7 mouse cellular contexts compared by ENCODE assay signal in genomic region chr10:121739548-121740505, GRCm38 (mm10). TPM values are rescaled to one million over a fixed set of nuclear protein-coding genes. Genes with fewer than 3 reads are reported as not detected.
A peak's percentile ranks its signal among the peaks of the same experiment; 100 is the strongest.
DNase-seq lines count a peak whose midpoint lies in the region; ATAC-seq and TF ChIP-seq lines count a peak whose summit lies in the region.

BC048403 (plus strand) TSS chr10:121739937.

- H3K4me2 ChIP-seq in embryonic facial prominence, embryonic 11.5 days (ENCODE audit: low read depth, low read length), result peak within 1 kb of the TSS; percentile 87
- peak within 1 kb of the TSS; percentile 96 for H3K4me2 ChIP-seq in limb, embryonic 12.5 days
- H3K4me2 ChIP-seq in midbrain, embryonic 15.5 days, result peak within 1 kb of the TSS; percentile 96

- no peak for TF ChIP-seq POLR2A in kidney, adult 2 months (IDR thresholded peaks at IDR 0.05; ENCODE audit: low read depth, low read length)
- peak; percentile 62 for TF ChIP-seq POLR2A in spleen, adult 2 months (IDR thresholded peaks at IDR 0.05; ENCODE audit: low read depth, low read length)

- H3K36me3 ChIP-seq in embryonic facial prominence, embryonic 11.5 days (replicated peaks; ENCODE audit: control insufficient read depth, insufficient read depth, low read depth, low read length), result no peaks in the 10 kb centered on the region
- no peaks in the 10 kb centered on the region for H3K36me3 ChIP-seq in kidney, adult 2 months (ENCODE audit: control insufficient read depth, insufficient read depth, low read length)
- no peaks in the 10 kb centered on the region for H3K36me3 ChIP-seq in limb, embryonic 12.5 days
- no peaks in the 10 kb centered on the region for H3K36me3 ChIP-seq in midbrain, embryonic 15.5 days (replicated peaks)
- H3K36me3 ChIP-seq in spleen, adult 2 months (ENCODE audit: control insufficient read depth, insufficient read depth, low read length), result no peaks in the 10 kb centered on the region

- H3K4me1 ChIP-seq in embryonic facial prominence, embryonic 11.5 days (ENCODE audit: control insufficient read depth, insufficient read depth, low read length), result no peaks in the 10 kb centered on the region
- H3K4me1 ChIP-seq in kidney, adult 2 months (ENCODE audit: control insufficient read depth, insufficient read depth, low read length), result no peaks in the 10 kb centered on the region
- peaks cover 13% of the 10 kb centered on the region for H3K4me1 ChIP-seq in limb, embryonic 12.5 days (replicated peaks)
- H3K4me1 ChIP-seq in midbrain, embryonic 15.5 days, result peaks cover 9% of the 10 kb centered on the region
- peaks cover 4% of the 10 kb centered on the region; the same call in 1 of the 2 replicates for H3K4me1 ChIP-seq in spleen, adult 2 months (ENCODE audit: control insufficient read depth, insufficient read depth, insufficient read length)

- no peak for TF ChIP-seq CTCF in kidney, adult 2 months (conservative IDR thresholded peaks at IDR 0.05; ENCODE audit: insufficient read depth, insufficient read length, low read depth, low read length)
- TF ChIP-seq CTCF in spleen, adult 2 months (IDR thresholded peaks at IDR 0.05; ENCODE audit: extremely low read depth, insufficient read depth, insufficient read length, insufficient replicate concordance), result no peak

- DNase-seq in adrenal gland, postnatal 14 days, result peak; percentile 94
- DNase-seq in embryonic facial prominence, embryonic 11.5 days (ENCODE audit: low spot score), result peak; percentile 88
- DNase-seq in heart, adult 18-20 months, result peak; percentile 89
- DNase-seq in kidney, adult 2 months, result peak; percentile 89
- DNase-seq in spleen, adult 2 months (ENCODE audit: low read depth in 1 of 2, low spot score in 2 of 2), result peak; percentile 76 to 82

- peak within 1 kb of the TSS; percentile 78 for H3K9ac ChIP-seq in embryonic facial prominence, embryonic 11.5 days (replicated peaks; ENCODE audit: low read length)
- peak within 1 kb of the TSS; percentile 63 for H3K9ac ChIP-seq in limb, embryonic 12.5 days (replicated peaks)
- peak within 1 kb of the TSS; percentile 58 for H3K9ac ChIP-seq in midbrain, embryonic 15.5 days

- no peak within 1 kb of the TSS for H3K27ac ChIP-seq in embryonic facial prominence, embryonic 11.5 days (replicated peaks; ENCODE audit: low read depth, low read length)
- no peak within 1 kb of the TSS for H3K27ac ChIP-seq in kidney, adult 2 months (ENCODE audit: insufficient read depth, low read depth, low read length)
- 0 out of 2 replicates have a peak within 1 kb of the TSS, but pooled peaks have one; percentile 62 for H3K27ac ChIP-seq in limb, embryonic 12.5 days
- peak within 1 kb of the TSS; percentile 79 for H3K27ac ChIP-seq in midbrain, embryonic 15.5 days
- H3K27ac ChIP-seq in spleen, adult 2 months (ENCODE audit: insufficient read depth, low read length), result peak within 1 kb of the TSS; percentile 79

- no peaks in the 10 kb centered on the region for H3K27me3 ChIP-seq in embryonic facial prominence, embryonic 11.5 days (ENCODE audit: control insufficient read depth, insufficient read depth, low read length)
- H3K27me3 ChIP-seq in kidney, adult 2 months (replicated peaks; ENCODE audit: control insufficient read depth, insufficient read depth, low read length), result no peaks in the 10 kb centered on the region
- H3K27me3 ChIP-seq in limb, embryonic 12.5 days, result no peaks in the 10 kb centered on the region
- no peaks in the 10 kb centered on the region for H3K27me3 ChIP-seq in midbrain, embryonic 15.5 days (replicated peaks)
- H3K27me3 ChIP-seq in spleen, adult 2 months (ENCODE audit: control insufficient read depth, insufficient read depth, low read length), result no peaks in the 10 kb centered on the region

- WGBS in embryonic facial prominence, embryonic 11.5 days, result under 1% methylated on average over 68 of the region's 68 CpGs
- WGBS in kidney, adult 2 months, result under 1% methylated on average over 68 of the region's 68 CpGs
- WGBS in limb, embryonic 12.5 days, result under 1% methylated on average over 68 of the region's 68 CpGs
- under 1% methylated on average over 68 of the region's 68 CpGs for WGBS in midbrain, embryonic 15.5 days
- 1% methylated on average over 66 of the region's 68 CpGs for WGBS in spleen, adult 2 months

- no peaks in the 10 kb centered on the region for H3K9me3 ChIP-seq in embryonic facial prominence, embryonic 11.5 days (replicated peaks; ENCODE audit: control insufficient read depth, low read length)
- no peaks in the 10 kb centered on the region for H3K9me3 ChIP-seq in limb, embryonic 12.5 days
- H3K9me3 ChIP-seq in midbrain, embryonic 15.5 days, result no peaks in the 10 kb centered on the region

- H3K4me3 ChIP-seq in embryonic facial prominence, embryonic 11.5 days (ENCODE audit: low read depth, low read length), result peak within 1 kb of the TSS; percentile 86
- H3K4me3 ChIP-seq in kidney, adult 2 months (ENCODE audit: insufficient read depth, low read depth, low read length), result peak within 1 kb of the TSS; percentile 78
- H3K4me3 ChIP-seq in limb, embryonic 12.5 days (replicated peaks), result peak within 1 kb of the TSS; percentile 68
- H3K4me3 ChIP-seq in midbrain, embryonic 15.5 days, result peak within 1 kb of the TSS; percentile 90
- peak within 1 kb of the TSS; percentile 90 for H3K4me3 ChIP-seq in spleen, adult 2 months (ENCODE audit: extremely low read depth, insufficient read depth, insufficient read length)

- ATAC-seq in embryonic facial prominence, embryonic 11.5 days (replicated peaks; ENCODE audit: insufficient number of reproducible peaks, low FRiP score, low TSS enrichment, low read depth), result peak; percentile 86
- ATAC-seq in limb, embryonic 12.5 days (ENCODE audit: insufficient number of reproducible peaks, insufficient read depth, low FRiP score, low TSS enrichment, low read depth), result peak; percentile 85
- ATAC-seq in midbrain, embryonic 15.5 days (replicated peaks), result peak; percentile 95

RNA-seq across cellular contexts. Expression of gene BC048403, which starts in this region (rescaled TPM):
- total RNA-seq in adrenal gland, postnatal 14 days (2021), result 8.5 and 9.0 TPM in 2 replicates
- polyA plus RNA-seq in embryonic facial prominence, embryonic 11.5 days (2014; fragmentation: Nextera tagmentation; extraction: Ambion mirVana), result 2.3 and 3.1 TPM in 2 replicates
- total RNA-seq in heart, adult 18-20 months (2021), result 1 to 10 TPM; 2.0 to 2.7 TPM
- polyA plus RNA-seq in kidney, adult 2 months (2012; rRNA removed), result 5.2 and 5.5 TPM in 2 replicates
- polyA plus RNA-seq in limb, embryonic 12.5 days (2016; fragmentation: Nextera tagmentation; extraction: Ambion mirVana), result 2.6 and 2.9 TPM in 2 replicates
- polyA plus RNA-seq in midbrain, embryonic 15.5 days (2015; fragmentation: Nextera tagmentation; extraction: Ambion mirVana), result 2.3 and 2.6 TPM in 2 replicates
- 4.7 and 6.7 TPM in 2 replicates for polyA plus RNA-seq in spleen, adult 2 months (2012; rRNA removed)

Comparison
In these comparisons a context has a peak if more than half of its experiments do, and no peak if none do; other contexts are left out.
1. H3K27ac ChIP-seq: peak in limb, embryonic 12.5 days (single experiment), midbrain, embryonic 15.5 days (single experiment) and spleen, adult 2 months (single experiment); none in embryonic facial prominence, embryonic 11.5 days (single experiment) and kidney, adult 2 months (single experiment).
2. Peak in every context shown above with its lines, with median percentiles within 50 percentile points of each other: DNase-seq, ATAC-seq, H3K4me2 ChIP-seq, H3K4me3 ChIP-seq and H3K9ac ChIP-seq.